Mouse (Mus musculus): ENCODE measurements at regions not wholly inside any gene's neighbourhood (a gene's known extent, or its start where the extent isn't known, plus 50 kb on each side); places are given as distances from the start of the nearest gene placed in this dataset.

DNA sequence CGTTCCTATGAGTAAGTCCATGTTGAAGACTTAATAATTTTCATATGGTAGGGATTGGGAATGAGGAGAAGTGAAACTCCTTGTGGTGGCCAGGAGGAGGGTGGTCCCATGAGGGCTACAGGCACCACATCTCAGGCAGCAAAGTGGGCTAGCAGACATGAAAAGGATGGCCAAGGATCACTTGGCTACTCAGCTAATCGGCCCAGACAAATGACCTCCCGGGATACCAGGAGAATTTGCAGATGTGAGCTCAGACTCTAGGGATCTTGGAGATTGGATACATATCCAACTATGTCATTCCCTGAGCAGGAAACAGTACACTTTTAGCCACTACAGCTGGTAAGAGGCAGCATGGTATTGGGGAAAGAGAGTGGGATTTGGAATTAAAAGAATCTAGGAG is 174.9 kb downstream of the Inhbb start:
- TF ChIP-seq POLR2A (IDR thresholded peaks at IDR 0.05; ENCODE audit: extremely low read depth, insufficient read depth, low read length) (no peak), CTCF (IDR thresholded peaks at IDR 0.05; ENCODE audit: extremely low read depth, insufficient read depth, low read length) (no peak)
